Mouse (Mus musculus) bone marrow, adult 2 months (tissue): ENCODE data around the gene Grm3. TPM values are rescaled to one million over a fixed set of nuclear protein-coding genes. Genes with fewer than 3 reads are reported as not detected.

Experiments used
- H3K27ac ChIP-seq: fragments of 200-500 bp; 2 replicates; pipeline ENCODE4 v1.5.1; 2012; ENCODE audit warnings: low read depth, mild to moderate bottlenecking, control low read depth, inconsistent platforms, low read length; ENCODE audit not compliant: control insufficient read depth, poor library complexity, insufficient read depth
- H3K4me1 ChIP-seq: fragments of 200-500 bp; 2 replicates; pipeline ENCODE4 v1.6.1; 2011; ENCODE audit warnings: low read length; ENCODE audit not compliant: control insufficient read depth, insufficient read depth
- H3K4me3 ChIP-seq: fragments of 200-500 bp; replicated peaks from 2 replicates; pipeline ENCODE3; 2011; ENCODE audit warnings: mild to moderate bottlenecking, low read depth, low read length, control low read depth; ENCODE audit not compliant: control insufficient read depth
- CTCF ChIP-seq: fragments of 200-500 bp; IDR thresholded peaks from 2 replicates; pipeline ENCODE4 v1.5.1; 2011; ENCODE audit warnings: low read length, control low read depth; ENCODE audit not compliant: control insufficient read depth, insufficient read depth
- POLR2A ChIP-seq: fragments of 200-500 bp; IDR thresholded peaks from 2 replicates; pipeline ENCODE4 v1.6.1; 2011; ENCODE audit warnings: low read depth, mild to moderate bottlenecking, control low read depth, low read length, borderline replicate concordance; ENCODE audit not compliant: control insufficient read depth
- WGBS: fragments of 180-500 bp; shearing (Covaris S2); methylation state at CpG from one replicate; pipeline ENCODE4 v1.1.7; 2018; 5-methylcytosine and 5-hydroxymethylcytosine counted together
- polyA plus RNA-seq: library from polyadenylated mRNA; stranded (reverse); fragments of >200 nt; gene quantifications from 2 replicates; pipeline ENCODE4 v1.2.4, GENCODE M21; 2011; ENCODE audit warnings: low replicate concordance; ENCODE audit not compliant: missing spikeins, insufficient read depth, insufficient read length

Grm3 gene
- 0.82 TPM in 1 of 2 replicates, not detected in the other for polyA plus RNA-seq

DNA sequence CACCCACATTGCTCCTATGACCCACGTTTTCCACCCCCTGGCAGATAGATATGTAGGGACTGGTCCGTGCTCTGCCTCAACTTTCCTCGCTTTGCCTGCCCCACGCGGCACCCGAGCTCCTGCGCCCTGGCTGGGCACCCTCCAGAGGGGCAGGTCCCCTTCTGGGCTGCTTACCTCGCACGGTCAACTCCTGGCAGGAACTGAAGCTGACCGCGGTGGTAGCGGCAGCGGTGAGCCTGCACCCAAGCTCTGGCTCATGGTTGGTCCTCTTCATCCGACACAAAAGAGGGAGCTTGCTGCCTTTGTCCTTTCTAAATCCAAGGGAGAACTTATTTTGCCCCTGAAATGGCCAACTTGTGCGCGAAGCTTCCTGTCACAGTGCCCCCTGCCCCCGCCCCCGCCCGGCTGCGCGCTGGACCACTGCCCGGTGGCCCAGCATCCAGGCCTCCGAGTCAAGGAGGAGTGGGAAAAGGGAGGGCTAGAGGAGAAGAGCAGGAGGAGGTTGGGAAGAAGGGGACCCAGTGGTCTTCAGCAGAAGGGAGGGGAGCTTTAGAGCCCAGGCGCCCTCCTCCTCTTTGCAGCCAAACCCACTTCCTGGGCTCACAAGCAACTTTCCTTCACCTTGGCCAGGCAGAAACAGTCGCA is at the start of gene Grm3:
Gene Grm3, minus strand, starts transcription at position 215 of the 645 bp plus-strand sequence.
- Histone ChIP-seq H3K27ac (no peak within 1 kb of the TSS), H3K4me3 (no peak within 1 kb of the TSS), H3K4me1 (no peaks in the 10 kb centered on the region)
- TF ChIP-seq POLR2A (no peak), CTCF (no peak)
- WGBS, result 3% methylated on average over 25 of the region's 25 CpGs

GRCm38 (mm10) chr5:9755751-9756150 is 30.8 kb upstream of the Grm3 start:
- Histone ChIP-seq H3K4me1 (no peaks in the 10 kb centered on the region), H3K4me3 (no peak overlapping the region), H3K27ac (no peak overlapping the region)
- 67% methylated on average over 2 of the region's 2 CpGs for WGBS
- TF ChIP-seq POLR2A, result no peak
- no peak for TF ChIP-seq CTCF

DNA sequence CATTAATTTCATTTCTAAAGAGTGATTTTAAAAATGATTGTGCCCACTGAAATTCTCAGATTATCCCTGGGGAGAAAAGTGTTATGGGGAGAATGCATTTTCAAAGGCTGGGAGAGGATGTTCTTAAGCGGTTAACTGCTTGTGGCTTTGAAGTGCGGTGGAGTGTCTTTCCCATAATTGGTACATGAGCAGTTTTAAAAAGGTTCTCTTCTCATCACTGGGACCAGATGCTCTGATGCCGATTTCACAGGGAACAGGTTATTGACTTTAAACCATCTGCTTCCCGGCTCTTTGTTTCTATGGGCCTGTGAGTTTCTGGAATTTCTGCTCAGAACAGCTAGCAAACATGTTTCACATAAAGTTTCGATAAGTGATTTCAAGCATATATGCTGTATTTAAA is 23.2 kb upstream of the Grm3 start:
- no peaks in the 10 kb centered on the region for H3K4me1 ChIP-seq
- TF ChIP-seq CTCF (no peak), POLR2A (no peak)
- no peak overlapping the region for H3K4me3 ChIP-seq
- no peak overlapping the region for H3K27ac ChIP-seq
- WGBS, result 78% methylated on average over 5 of the region's 5 CpGs

DNA sequence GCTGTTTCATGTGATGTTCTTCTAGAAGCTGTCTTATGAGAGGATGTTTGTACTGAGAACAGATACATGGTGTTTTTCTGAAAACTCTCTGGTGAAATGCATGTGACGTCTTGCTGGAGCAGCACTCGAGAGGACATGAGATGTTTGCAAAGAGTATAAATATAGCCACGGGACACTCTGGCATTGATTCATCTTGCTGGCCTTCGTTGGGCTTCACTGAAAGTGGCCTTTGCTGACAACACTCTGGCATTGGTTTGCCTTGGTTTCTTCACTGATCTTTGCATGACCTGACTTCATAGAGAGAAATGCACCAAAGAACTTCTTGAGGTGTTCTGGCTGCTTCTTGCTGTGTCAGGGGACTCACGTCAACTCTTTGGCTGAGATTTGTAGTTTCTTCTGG is 19.1 kb upstream of the Grm3 start:
- no peak overlapping the region for H3K4me3 ChIP-seq
- no peaks in the 10 kb centered on the region for H3K4me1 ChIP-seq
- no peak overlapping the region for H3K27ac ChIP-seq
- no peak for TF ChIP-seq POLR2A
- TF ChIP-seq CTCF, result no peak
- WGBS, result 78% methylated on average over 5 of the region's 5 CpGs

- TF ChIP-seq CTCF (no peak), POLR2A (no peak)
- Histone ChIP-seq H3K4me1 (no peaks in the 10 kb centered on the region), H3K27ac (no peak overlapping the region), H3K4me3 (no peak overlapping the region)
- WGBS, result 2% methylated on average over 22 of the region's 22 CpGs
Observed at GRCm38 (mm10) chr5:9725601-9726268, 765 bp upstream of the Grm3 start.

DNA sequence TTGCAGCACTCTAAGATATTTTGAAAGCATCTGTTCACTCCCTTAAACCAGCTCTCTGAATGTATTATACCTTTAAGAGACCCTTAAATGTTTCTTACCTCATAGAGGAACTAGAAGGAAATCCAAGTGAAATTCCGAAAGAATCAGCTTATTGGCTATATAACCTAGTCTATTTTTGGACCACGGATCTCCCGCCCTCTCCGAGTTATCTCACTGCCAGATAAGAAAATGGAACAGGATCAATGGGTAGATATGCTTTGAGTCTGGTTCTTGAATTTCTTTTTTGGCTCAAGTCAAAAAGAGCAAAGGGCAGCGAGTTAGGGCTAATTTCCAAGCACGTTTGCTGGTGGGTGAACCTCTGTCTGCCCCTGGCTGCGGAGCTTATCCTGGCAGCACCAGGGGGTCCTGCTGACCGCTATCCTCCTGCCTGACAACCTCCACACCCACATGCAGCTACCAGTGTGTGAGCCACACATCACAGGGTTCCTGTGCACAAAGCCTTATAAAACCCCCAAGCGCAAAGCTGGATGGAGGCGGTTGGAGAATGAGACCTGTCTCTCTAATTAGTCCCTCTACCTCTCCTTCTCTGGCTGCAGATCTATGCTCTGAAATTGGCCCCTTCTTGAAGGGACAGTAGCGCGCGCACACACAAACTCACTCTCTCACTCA is 549 bp downstream of the Grm3 start:
- WGBS, result 16% methylated on average over 13 of the region's 13 CpGs
- no peak overlapping the region for H3K4me3 ChIP-seq
- TF ChIP-seq POLR2A (no peak), CTCF (no peak)

DNA sequence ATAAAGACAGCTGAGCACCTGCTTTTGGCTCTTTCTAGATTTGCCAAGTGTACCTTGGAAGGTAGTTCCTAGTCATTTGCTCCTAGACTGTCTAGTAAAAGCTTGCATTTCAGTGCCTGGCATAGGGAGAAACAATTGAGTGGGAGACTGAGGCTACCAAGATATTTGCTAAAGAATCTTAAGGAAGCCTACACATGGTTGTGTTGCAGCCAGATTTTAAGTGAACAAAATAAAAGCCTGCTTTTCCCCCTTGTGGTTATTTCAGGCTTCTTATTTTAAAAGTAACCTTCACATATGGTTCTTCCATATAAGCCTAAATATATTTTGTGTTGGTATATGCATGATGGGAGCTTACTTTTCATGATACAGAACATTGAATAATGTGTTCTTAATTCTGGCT is 3.8 kb downstream of the Grm3 start:
- no peaks in the 10 kb centered on the region for H3K4me1 ChIP-seq
- TF ChIP-seq POLR2A, result no peak
- TF ChIP-seq CTCF, result no peak

More for the DNA sequence above, 549 bp downstream of the Grm3 start:
- no peak overlapping the region for H3K27ac ChIP-seq
- H3K4me1 ChIP-seq, result no peaks in the 10 kb centered on the region

DNA sequence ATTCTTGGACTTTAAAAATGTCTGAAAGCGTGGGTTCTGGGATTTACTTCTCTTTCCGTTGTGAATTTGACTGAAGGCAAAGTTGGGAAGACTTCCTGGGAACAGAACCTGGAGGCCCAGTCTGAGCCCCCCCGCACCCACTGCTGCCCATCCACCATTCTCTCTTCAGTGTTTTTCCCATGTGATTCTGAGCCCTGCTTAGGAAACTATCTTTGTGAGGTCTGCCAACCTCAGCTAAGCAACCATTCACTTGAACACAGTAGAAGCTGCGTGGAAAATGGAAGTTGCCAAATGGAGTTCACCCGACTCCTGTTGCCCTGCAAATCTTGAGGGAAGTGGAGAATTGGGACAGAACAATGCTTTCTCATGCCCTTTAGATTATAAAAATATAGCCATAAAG is 8.7 kb downstream of the Grm3 start:
- WGBS, result 68% methylated on average over 5 of the region's 5 CpGs
- no peaks in the 10 kb centered on the region for H3K4me1 ChIP-seq

More for the DNA sequence above, 3.8 kb downstream of the Grm3 start:
- Histone ChIP-seq H3K4me3 (no peak overlapping the region), H3K27ac (no peak overlapping the region)

DNA sequence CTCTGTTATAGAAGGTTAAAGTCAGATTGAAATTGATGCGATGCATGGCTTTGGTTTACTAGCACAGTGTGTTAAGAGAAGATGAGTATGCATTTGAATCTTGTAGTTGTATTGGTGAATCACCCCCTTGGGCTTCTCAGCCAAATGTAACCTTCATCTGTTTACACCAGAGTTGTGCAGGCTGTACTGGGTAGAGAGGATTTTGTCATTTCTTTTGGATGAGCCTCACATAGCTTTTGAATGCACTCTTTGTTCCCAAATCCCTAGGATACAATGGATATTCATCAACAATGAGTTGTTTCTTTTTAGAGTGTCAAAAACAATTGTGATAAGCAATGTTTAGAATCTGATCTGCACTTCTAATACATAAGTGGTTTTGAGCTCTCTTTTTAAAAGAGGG is 17.9 kb downstream of the Grm3 start:
- no peaks in the 10 kb centered on the region for H3K4me1 ChIP-seq
- TF ChIP-seq POLR2A, result no peak
- WGBS, result 78% methylated on average over 1 of the region's 1 CpGs
- H3K4me3 ChIP-seq, result no peak overlapping the region
- H3K27ac ChIP-seq, result no peak overlapping the region

More for the DNA sequence above, 8.7 kb downstream of the Grm3 start:
- Histone ChIP-seq H3K27ac (no peak overlapping the region), H3K4me3 (no peak overlapping the region)
- no peak for TF ChIP-seq CTCF
- no peak for TF ChIP-seq POLR2A
